Mouse (Mus musculus) ES-Bruce4 (cell line): ENCODE data around the gene Asic2.

ENCODE experiments used
- CTCF ChIP-seq: IDR thresholded peaks from one replicate; pipeline ENCODE4 v1.8.1; 2011; ENCODE audit warnings: low read depth, low read length
- EP300 ChIP-seq: IDR thresholded peaks from 2 replicates; pipeline ENCODE4 v1.6.1; 2011; ENCODE audit warnings: low read depth, low read length; ENCODE audit not compliant: insufficient read depth
- POLR2A ChIP-seq: IDR thresholded peaks from one replicate; pipeline ENCODE4 v1.8.1; 2011; ENCODE audit warnings: low read length; ENCODE audit not compliant: insufficient read depth

- TF ChIP-seq CTCF (no peak), POLR2A (no peak), EP300 (no peak)
Observed at GRCm38 (mm10) chr11:81163056-81163455, 805.2 kb downstream of the Asic2 start.
